Mouse (Mus musculus): ENCODE data around the gene Pabpc1l.

- no peak for TF ChIP-seq MAX (IDR thresholded peaks at IDR 0.05; ENCODE audit: low read depth)
- TF ChIP-seq POLR2A (IDR thresholded peaks at IDR 0.05; ENCODE audit: insufficient read length, low read depth): no peak
- no peak for TF ChIP-seq SRF (IDR thresholded peaks at IDR 0.05; ENCODE audit: control insufficient read depth, insufficient read length, low read depth)
- no peak for TF ChIP-seq USF1 (IDR thresholded peaks at IDR 0.05; ENCODE audit: low read depth)
- no peak for TF ChIP-seq E2F4 (IDR thresholded peaks at IDR 0.05; ENCODE audit: insufficient read depth)
- peak; percentile 3 for TF ChIP-seq REST (IDR thresholded peaks at IDR 0.05; ENCODE audit: insufficient read depth, insufficient read length)
- TF ChIP-seq TCF12 (IDR thresholded peaks at IDR 0.05; ENCODE audit: insufficient read depth, poor library complexity, severe bottlenecking): no peak
- TF ChIP-seq MYOD1 (IDR thresholded peaks at IDR 0.05; ENCODE audit: control insufficient read depth in 1 of 3, insufficient read length in 2 of 3, low read depth in 2 of 3): no peak
- TF ChIP-seq MYOG (IDR thresholded peaks at IDR 0.05; ENCODE audit: control insufficient read depth in 1 of 3, insufficient read depth in 1 of 3, insufficient read length in 2 of 3, low read depth in 2 of 3): peak in 1 of 3 experiments; percentile 4
- no peak for TF ChIP-seq CEBPB (IDR thresholded peaks at IDR 0.05; ENCODE audit: insufficient read depth, poor library complexity, severe bottlenecking)
These were observed 13.3 kb downstream of the Pabpc1l start for GRCm38 (mm10) chr2:164038407-164039028.

Measured in myocyte (in vitro differentiated cells).